Mouse (Mus musculus) adrenal gland, postnatal 25 days (tissue): Measurements from ENCODE around the gene Ank3. TPM values are rescaled to one million over a fixed set of nuclear protein-coding genes. Genes with fewer than 3 reads are reported as not detected.
A peak's percentile ranks its signal among the peaks of the same experiment; 100 is the strongest.

Experiments
- DNase-seq: peaks from one replicate; pipeline ENCODE4 v3.0.0; 2021; ENCODE audit warnings: mixed read lengths
- total RNA-seq: library from RNA; stranded (reverse); gene quantifications from 2 replicates; pipeline ENCODE4 v1.2.3, GENCODE M21; 2021

Ank3 gene
- total RNA-seq, 1 experiment from 2014 or later, result 18.2 TPM

DNA sequence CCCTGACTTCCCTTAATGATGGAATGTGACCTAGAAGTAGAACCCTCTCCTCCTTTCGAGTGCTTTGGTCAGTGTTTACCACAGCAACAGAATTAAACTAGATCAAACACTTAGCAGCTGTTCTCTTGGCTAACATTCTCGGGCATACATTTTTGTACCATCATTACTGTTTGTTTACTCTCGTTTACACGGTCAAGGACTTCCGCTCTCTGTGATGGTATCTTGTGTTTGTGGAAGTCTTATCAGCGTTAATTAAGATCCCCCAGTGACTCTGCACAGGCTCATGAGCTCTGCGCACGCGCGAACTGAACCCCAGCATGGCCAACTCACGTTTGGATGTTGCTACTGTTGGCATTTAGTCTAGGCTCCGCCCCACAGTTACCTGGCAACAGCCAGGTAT, 16.3 kb downstream of the Ank3 start:
- no peak for DNase-seq

DNA sequence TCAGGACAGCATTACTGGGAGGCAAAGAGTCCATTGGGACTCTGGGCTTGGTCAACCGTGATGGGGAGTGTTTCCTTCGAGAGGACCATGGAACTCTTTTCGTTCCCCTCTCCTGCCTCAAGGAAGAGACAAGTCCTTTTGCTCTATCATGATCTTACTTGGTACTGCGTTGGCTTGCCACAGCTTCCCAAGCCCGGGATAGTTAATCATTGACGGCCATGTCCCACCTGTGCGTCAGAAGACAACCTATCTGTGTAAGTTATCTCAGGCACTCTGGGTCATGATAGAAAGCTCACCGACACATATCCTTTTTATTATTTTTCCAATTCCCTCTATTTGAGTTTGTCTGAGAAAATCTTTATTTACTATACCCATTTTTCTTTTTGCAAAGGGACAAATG, 20.1 kb downstream of the Ank3 start:
- no peak for DNase-seq

DNA sequence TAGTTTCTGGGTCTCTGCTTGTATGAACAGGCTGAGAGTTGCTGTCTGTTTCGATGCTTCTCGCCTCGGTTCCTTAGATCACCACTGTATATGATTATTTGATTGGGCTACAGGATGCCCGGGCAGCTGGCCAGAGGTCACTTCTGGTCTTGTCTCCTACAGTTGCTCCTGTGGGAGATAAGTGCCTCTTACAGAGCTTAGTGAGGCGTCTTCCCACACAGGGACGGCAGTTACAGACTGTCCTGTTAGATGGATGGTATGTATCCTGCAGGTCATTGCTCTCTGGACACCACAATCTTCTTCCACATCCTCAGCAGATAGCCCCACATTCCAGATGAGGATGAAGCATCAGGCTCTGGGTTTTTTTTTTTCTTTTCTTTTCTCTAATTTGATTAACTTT, 21.7 kb downstream of the Ank3 start:
- DNase-seq, result no peak

DNA sequence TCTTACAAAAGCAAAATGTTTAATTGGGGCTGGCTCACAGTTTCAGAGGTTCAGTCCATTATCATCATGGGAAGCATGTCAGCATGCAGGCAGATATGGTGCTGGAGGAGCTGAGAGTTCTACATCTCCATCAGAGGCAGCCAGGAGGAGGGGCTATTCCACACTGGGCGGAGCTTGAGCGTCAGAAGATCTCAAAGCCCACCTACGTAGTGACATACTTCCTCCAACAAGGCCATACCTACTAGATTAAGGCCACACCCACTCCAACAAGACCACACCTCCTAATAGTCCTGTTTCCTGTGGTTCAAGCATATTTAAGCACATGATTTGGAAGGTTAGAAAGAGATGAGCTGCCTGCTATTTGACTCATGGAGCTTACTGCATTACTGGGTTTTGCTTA, 25.5 kb downstream of the Ank3 start:
- DNase-seq, result no peak

DNA sequence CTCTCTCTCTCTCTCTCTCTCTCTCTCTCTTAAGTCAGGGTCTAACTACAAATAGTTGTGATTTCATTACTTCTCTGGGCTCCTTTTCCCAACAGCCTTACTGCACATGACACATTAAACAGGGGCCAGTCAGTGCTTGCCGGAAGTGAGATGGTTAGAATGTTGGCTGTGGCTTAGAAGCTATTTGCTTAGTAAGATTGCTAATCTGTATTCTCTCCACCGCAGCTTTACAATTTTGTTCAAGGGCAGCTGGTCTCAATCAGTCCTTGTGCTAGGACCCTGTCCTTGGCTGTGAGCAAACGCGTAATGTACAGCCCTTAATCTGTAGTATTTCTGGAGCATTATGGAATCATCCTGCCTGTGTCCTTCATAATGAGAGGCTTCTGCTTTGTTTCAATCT, 31.6 kb downstream of the Ank3 start:
- DNase-seq, result no peak

DNA sequence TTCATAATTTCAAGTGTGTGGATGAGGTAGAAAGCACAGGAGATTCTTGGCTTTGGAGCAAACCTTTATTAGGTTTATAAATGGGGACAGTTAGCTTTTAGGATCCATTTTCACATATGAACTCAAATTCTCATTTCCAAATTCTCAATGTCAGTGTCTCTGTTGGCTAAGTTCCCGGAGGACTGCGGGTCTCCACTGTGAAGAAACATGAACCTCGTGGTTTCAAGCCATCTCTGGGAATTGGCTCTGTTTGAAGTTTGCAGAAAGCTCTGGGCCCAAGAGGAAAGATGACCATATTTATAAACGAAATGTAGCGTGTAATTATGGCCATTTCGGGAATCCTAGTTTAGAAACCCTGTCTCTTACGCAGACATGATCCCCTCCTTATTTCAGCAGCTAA, 32.5 kb downstream of the Ank3 start:
- no peak for DNase-seq

DNA sequence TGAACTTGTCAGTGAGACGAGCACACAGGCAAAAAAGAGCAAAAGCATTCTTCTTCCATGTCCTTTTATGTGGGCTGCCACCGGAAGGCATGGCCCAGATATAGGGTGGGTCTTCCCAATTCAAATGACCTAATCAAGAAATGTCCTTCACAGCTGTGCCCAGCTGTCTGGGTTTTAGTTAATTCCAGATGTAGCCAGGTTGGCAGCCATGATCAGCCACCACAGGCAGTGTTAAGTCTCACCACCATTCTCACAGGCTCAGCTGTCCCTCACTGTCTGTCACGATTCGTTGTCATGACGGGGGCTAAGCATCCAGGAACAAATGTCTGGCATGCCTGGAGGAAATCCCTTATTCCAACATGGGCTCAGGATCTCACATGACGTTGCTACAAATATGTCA, 36.6 kb downstream of the Ank3 start:
- no peak for DNase-seq

DNA sequence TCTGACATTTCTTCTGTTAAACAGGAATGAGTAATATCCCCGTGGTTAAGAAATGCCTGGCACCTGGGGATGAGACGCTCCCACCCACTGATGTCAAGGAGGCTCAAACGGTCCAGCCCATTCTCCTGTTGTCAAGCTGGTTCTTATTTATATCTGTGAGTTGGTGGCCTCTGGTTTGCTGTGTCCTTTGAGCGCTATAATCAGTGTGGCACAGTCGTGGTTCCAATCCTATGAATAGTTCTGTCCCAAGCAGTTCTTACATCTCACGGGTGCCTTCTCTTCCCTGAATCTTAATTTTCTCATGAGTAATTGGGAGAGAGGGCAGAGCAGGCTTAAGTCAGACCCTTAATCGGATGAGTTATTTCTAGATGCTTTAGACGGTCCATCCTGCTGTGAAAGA, 40.9 kb downstream of the Ank3 start:
- no peak for DNase-seq

DNA sequence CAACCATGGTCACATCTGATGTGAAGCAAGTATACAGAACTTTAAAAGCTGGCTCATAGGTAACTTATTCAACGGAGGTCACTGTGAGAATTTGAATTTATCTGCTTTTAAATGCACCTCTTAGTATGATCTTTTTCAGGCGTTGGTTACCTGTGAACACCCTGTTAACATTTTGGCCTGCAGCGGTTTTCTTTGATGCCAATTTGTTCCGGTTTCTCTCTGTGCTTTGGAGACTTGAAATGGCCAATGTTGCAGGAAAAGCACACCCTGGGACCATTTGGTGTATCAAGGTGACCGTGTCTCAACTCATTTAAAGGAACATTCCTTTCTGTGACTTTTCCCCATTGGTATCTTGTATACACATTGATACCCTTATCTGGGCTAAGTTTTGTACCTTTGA, 46.0 kb downstream of the Ank3 start:
- no peak for DNase-seq

DNA sequence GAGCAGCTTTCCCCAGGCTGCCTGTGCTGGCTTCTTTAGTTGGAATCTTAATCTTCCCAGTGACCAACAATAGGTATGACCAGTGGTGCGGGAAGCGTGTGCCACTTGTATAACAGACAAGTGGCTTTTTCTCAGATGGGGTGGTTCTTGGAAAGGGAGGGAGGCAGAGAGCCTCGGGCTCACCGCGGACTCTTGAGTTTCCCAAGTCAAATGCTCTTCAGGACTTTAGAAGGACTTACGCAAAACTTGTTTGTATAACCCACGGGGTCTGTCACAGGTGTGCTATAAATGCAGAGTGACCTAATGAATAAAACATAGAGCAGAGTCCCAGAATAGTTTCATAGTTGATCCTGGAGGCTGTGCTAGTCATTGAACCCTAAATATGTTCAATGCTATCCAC, 47.4 kb downstream of the Ank3 start:
- no peak for DNase-seq

DNA sequence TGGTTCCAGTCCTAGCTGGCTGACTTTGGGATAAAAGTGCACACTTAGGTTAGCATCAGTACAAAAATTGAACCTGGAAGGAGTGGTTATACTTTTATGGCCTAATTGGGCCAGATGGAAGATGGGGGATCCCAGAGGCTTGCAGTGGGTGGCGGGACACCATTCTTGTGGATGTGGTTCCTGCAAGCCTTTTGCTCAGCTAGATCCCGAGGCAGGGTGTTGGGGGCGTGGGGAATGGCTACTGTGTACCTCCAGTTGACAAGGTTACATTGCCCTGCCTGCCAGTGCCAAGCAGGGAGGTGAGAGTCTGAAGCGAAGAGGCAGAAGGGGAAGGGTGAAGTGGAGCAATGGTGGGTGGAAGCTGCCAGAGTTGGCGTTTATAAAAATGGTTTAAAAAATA, 48.0 kb downstream of the Ank3 start:
- no peak for DNase-seq

DNA sequence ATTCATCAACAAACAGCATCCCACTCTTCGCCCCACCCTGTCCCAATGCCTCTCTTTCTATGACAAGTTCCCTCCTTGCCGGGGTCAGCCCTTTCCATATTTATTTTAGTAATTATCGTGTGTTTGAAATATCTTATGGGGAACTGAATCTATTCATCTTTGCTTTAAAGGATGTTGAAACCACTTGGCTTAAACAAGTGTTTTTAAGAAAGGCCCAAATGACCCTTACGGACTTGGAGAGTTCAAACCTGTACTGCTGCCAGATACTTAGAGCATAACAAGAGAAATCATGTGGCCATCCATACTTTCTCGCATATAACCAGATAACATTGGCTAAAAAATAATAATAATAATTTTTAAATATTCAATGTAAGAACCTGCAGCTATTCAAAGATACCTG, 48.7 kb downstream of the Ank3 start:
- no peak for DNase-seq

DNA sequence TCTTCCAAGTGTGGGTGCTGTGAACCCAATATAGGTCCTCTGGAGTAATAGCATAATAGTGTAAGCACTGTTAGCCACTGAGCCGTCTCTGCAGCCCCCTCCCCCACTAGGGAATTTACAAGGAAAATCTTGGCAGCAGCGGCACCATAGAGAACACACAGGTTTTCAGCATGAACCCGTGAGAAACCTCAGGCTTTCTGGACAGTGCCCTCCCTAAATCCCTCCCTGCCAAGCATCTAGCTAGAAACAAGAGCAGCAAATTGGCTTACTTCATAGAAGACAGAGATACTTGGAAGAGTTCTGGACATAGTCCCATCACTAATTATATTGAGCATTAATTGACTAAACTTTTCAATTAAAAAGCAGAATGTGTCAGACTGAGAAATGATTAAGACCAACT, 49.6 kb downstream of the Ank3 start:
- DNase-seq, result no peak

DNA sequence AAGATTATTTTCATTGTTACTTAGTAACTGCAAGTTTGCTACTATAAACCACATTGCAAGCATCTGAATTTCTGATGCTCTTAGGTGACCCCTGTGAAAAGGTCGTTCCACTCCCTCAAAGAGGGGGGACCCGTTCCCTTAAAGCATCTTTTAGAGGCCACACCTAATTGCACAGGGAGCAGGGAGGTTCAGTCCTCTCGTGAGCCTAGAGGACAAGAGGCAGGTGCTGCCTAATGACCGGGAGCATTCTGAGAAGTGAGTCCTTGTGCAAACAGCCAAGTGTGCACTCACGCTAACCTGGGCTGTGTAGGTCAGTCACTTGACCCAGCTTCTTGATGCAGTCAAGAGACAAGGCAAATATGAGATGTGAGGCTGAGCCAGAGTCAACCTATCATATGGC, 52.4 kb downstream of the Ank3 start:
- no peak for DNase-seq

DNA sequence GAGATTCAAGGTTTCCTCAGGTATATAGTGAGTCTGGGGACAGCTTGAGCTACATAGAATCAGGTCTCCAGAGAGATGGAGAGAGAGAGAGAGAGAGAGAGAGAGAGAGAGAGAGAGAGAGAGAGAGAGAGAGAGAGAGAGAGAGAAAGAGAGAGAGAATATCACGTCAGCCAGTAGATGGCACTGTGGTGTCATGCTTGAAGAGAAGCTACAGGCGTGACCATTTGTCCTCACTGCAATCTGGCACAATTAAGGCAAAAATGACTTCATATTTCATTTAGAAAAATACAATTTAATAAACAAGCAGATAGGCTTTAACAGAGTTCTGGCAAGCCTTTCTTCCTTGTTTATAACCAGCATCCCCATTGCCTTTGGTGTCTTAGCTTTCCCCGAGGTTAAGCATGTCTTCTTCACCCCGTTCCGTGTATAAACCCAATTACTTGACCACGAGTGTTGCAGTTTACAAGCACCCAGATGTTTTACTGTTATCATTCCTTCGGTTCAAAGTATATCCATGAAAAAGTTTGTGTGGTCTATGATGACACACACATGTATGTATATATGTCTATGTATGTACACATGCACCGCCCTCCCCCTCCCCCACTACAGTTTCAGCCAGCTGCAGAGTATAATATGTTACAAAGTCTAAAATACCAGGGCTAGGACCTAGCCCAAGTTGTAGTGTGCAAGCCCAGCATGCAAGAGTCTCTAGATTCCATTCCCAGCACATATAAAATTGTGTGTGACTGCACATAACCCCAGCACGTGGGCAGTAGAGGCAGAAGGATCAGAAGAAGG, 53.8 kb downstream of the Ank3 start:
- peak; percentile 28 for DNase-seq

DNA sequence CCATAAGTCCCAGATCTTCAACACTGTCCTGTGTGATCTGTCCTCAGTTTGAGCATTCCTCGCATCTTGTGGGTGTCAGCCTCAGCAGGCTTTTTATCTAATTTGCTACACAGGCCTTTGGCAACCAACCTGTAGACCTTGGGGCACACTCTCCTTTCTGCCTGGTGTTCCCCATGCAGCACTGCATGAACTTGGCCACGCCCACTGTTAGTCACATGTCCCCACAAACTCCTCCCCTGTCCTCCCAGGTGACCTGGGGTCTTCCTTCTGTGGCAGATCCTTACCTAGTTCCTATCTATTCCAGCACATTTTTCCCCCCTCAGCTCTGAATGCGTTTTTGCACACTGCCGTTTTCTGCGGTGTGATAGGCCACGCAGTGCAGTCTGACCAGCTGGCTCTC, 55.0 kb downstream of the Ank3 start:
- no peak for DNase-seq

DNA sequence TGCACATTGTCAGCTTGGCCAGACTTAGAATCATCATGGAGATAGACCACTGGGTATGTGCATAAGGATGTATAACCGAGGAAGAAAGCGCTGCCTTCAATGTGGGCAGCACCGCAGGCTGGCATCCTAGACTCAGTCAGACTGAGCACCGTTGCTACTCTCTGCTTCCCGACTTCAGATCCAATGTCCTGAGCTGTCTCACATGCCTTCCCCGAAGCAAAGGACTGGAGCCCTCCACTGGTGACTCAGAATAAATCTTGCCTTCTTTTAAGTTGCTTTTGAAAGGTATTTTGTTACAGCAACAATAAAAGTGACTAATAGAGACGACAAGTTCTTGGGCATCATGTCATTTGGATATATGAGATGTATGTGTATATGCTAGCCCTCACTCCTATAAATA, 55.9 kb downstream of the Ank3 start:
- DNase-seq, result no peak

DNA sequence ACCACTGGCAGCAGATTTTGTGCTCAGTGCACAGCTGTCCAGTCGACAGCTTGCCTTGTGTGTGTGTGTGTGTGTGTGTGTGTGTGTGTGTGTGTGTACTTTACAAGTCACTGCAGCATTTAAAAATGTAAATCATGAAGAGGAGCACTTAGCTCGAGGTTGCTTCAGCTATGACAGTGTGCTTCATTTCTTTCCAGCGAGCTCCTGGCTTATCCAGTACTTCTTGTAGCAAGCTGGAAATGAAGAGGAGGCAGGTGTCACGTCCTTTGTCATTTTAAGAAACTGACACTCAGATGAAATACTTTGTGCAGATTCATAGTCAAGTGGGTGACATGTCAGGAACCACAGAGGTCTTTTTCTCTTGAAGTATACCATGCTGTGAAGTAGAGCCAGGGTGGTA, 66.3 kb downstream of the Ank3 start:
- no peak for DNase-seq

DNA sequence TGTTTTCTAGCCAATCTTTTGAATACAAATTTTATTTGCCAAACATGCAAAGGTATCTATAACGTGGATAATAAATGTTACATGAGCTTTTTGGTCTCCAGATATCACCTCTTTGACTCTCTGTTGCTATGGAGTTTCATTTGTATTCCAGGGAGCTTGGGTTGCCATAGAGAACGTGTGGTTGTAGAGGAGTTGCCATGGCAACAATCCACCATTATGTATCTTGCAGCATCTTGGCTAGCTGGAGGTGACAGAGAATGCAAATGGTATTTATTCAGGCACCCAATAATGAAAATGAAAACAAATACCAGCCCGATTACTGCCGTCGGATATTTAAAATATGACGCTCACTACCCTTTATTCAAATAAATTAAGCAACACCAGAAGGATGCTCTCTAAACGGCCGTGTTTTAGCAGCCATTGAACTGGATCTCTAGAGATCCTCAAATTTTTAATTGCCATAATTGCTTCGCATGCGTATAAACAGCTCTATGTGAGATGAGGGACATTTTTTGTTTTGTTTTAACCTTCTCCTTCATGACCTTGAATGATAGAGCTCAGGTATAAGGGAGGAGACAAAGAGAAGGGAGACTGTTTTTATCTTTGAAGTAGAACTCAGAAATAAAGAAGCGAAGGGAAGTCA, 67.1 kb downstream of the Ank3 start:
- DNase-seq, result no peak

DNA sequence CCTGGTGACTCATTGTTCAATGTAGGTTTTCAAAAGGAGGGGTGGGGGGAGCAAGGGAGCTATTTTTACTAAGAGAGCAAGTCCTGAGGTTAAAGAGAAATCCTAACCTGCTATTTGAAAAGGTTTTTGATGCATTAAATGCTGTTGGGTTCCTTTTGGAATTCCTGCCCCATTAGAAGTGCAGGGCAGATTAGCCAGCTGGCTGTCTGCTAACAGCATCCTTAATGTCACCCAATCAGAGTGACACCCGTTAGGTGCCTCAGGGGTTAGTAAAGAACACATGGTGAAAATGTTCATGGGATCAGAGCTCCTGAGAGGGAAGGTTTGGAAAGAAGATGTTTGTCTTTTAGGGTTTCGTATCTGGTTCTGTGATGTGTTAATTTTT, 67.6 kb downstream of the Ank3 start:
- DNase-seq, result no peak

DNA sequence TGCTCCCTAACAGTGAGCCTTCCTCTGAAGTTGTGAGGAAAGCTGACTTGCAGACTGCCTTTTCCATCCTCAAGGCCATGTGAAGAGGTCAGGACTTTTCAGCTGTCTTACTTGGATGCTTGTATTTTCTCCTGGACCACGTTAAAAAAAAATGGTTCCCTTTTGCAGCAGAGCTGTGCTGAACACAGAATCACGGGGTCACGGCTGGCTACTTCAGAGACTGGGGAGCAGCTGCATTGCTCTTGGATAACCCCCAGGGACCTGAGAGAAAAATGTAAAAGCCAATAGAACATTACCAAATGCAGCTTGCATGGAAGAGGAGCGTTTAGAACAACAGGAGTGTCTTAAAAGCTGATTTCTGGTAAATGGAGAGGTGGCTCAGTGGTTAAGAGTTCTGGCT, 68.0 kb downstream of the Ank3 start:
- DNase-seq, result no peak

DNA sequence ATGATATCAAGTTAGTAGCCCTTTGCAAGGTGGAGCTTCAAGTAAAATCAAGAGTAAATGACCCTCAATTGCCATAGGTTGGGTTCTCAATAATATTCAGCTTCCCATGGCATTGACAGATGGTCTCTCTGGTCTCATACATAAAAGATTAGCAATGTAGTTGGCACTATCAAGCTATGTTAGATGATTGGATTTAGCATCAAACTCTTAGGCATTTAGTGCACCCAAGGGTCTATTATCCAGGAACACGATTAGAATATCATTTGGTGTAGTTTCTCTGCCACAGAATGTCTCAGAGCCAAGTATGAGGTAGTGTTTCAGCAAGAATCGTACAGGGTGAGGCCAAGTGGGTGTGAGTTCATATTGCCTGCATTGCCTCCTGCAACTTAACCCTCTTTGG, 68.6 kb downstream of the Ank3 start:
- DNase-seq, result no peak

DNA sequence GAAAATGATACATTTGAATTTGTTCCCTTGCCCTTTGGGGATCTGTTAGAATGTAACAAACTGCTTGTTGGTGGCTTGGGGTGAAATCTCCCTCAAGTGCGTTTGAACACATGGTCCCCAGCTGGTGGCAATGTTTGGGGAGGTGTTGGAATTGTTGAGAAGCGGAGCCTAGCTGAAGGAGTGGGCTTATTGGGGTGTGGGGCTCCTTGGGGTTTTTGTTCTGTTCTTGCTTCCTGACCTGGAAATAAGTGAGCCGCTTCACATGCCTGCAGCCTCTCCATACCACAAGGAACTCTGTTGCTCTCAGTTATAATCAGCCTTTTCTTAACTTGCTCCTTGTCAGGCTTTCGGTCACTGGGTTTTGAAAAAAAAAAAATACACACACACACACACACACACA, 73.3 kb downstream of the Ank3 start:
- no peak for DNase-seq

DNA sequence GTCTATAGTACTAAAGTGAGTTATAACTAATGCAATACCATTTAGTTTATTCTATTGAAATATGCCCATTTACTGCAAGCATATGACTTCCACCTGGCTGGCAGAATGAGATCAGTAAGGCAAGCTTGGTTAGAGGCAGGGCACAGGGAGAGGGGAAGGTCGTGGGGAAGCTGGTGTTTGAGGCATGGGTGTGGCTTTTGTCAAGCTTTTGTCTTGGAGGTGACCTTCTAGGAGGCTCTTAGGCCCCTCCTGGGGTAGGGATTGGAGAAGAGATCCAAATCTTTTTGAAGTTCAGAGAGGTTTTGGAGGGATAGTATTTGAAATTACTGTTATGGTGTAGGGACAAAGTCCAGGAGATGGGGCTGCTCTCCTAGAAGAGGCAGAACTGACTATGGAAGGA, 78.3 kb downstream of the Ank3 start:
- DNase-seq, result no peak

DNA sequence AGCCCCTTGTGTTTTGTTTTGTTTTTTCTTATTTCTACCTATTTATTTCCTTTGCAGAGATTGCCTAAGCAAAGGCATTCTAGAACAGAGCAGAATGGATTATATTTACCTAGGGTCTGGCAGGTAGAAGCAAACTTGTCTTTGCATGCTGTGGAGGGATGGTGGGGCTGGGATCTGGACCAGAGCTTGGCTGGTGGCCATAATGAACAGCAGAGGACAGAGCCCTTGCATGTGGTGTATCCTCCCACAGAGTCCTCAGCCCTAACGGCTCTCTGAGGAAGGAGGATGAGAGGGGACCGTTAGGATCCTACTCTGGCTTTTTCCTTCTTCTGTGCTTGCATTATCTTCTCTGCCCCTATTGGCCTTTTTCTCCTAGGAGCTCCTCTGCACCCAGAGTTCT, 79.1 kb downstream of the Ank3 start:
- no peak for DNase-seq
